Mouse (Mus musculus): ENCODE results near the gene Sumo3. TPM values are rescaled to one million over a fixed set of nuclear protein-coding genes. Genes with fewer than 3 reads are reported as not detected.

Sumo3 gene
- polyA plus RNA-seq, 1 experiment from 2014 or later: 324 TPM

- no peaks in the 10 kb centered on the region for H3K4me1 ChIP-seq (ENCODE audit: control insufficient read depth, insufficient read depth, low read length)
- no peak overlapping the region for H3K27ac ChIP-seq (ENCODE audit: low read length)
- no peaks in the 10 kb centered on the region for H3K27me3 ChIP-seq (ENCODE audit: control insufficient read depth, insufficient read depth, low read length)
- H3K9me3 ChIP-seq (ENCODE audit: control insufficient read depth, low read depth, low read length): no peaks in the 10 kb centered on the region
- H3K4me3 ChIP-seq (ENCODE audit: low read depth, low read length): no peak overlapping the region
- H3K4me2 ChIP-seq (replicated peaks; ENCODE audit: low read depth, low read length): no peak overlapping the region
- ATAC-seq (ENCODE audit: insufficient number of reproducible peaks, insufficient read depth, low FRiP score, low read depth): no peak
- H3K9ac ChIP-seq (replicated peaks; ENCODE audit: low read depth, low read length): no peak overlapping the region
- H3K36me3 ChIP-seq (ENCODE audit: control insufficient read depth, insufficient read depth, low read length): peaks cover 29% of the 10 kb centered on the region; the same call in 1 of the 2 replicates
- 69% methylated on average over 13 of the region's 13 CpGs for WGBS
These were observed 28.7 kb downstream of the Sumo3 start for GRCm38 (mm10) chr10:77634452-77635231.

- Histone ChIP-seq H3K9me3 (ENCODE audit: control insufficient read depth, low read depth, low read length) (no peaks in the 10 kb centered on the region), H3K36me3 (ENCODE audit: control insufficient read depth, insufficient read depth, low read length) (peaks cover 35% of the 10 kb centered on the region), H3K4me2 (replicated peaks; ENCODE audit: low read depth, low read length) (no peak overlapping the region), H3K27ac (ENCODE audit: low read length) (no peak overlapping the region), H3K9ac (replicated peaks; ENCODE audit: low read depth, low read length) (no peak overlapping the region), H3K27me3 (ENCODE audit: control insufficient read depth, insufficient read depth, low read length) (no peaks in the 10 kb centered on the region), H3K4me1 (ENCODE audit: control insufficient read depth, insufficient read depth, low read length) (no peaks in the 10 kb centered on the region), H3K4me3 (ENCODE audit: low read depth, low read length) (no peak overlapping the region)
- 89% methylated on average over 7 of the region's 7 CpGs for WGBS
- ATAC-seq (ENCODE audit: insufficient number of reproducible peaks, insufficient read depth, low FRiP score, low read depth): no peak
These were observed 30.5 kb downstream of the Sumo3 start for GRCm38 (mm10) chr10:77636234-77636922.

GRCm38 (mm10) chr10:77638956-77639355, 33.1 kb downstream of the Sumo3 start:
- WGBS: 82% methylated on average over 6 of the region's 6 CpGs
- peaks cover 40% of the 10 kb centered on the region for H3K36me3 ChIP-seq (ENCODE audit: control insufficient read depth, insufficient read depth, low read length)
- no peak for ATAC-seq (ENCODE audit: insufficient number of reproducible peaks, insufficient read depth, low FRiP score, low read depth)

GRCm38 (mm10) chr10:77643160-77643559, 37.3 kb downstream of the Sumo3 start:
- no peak overlapping the region for H3K4me3 ChIP-seq (ENCODE audit: low read depth, low read length)
- peaks cover 53% of the 10 kb centered on the region for H3K36me3 ChIP-seq (ENCODE audit: control insufficient read depth, insufficient read depth, low read length)

More at GRCm38 (mm10) chr10:77638956-77639355, 33.1 kb downstream of the Sumo3 start:
- no peak overlapping the region for H3K4me2 ChIP-seq (replicated peaks; ENCODE audit: low read depth, low read length)
- H3K4me3 ChIP-seq (ENCODE audit: low read depth, low read length): no peak overlapping the region
- H3K27ac ChIP-seq (ENCODE audit: low read length): no peak overlapping the region
- no peaks in the 10 kb centered on the region for H3K9me3 ChIP-seq (ENCODE audit: control insufficient read depth, low read depth, low read length)
- H3K4me1 ChIP-seq (ENCODE audit: control insufficient read depth, insufficient read depth, low read length): no peaks in the 10 kb centered on the region
- H3K9ac ChIP-seq (replicated peaks; ENCODE audit: low read depth, low read length): no peak overlapping the region
- H3K27me3 ChIP-seq (ENCODE audit: control insufficient read depth, insufficient read depth, low read length): no peaks in the 10 kb centered on the region

GRCm38 (mm10) chr10:77645571-77645970, 39.7 kb downstream of the Sumo3 start:
- no peak overlapping the region for H3K27ac ChIP-seq (ENCODE audit: low read length)
- peaks cover 49% of the 10 kb centered on the region for H3K36me3 ChIP-seq (ENCODE audit: control insufficient read depth, insufficient read depth, low read length)
- WGBS: 93% methylated on average over 5 of the region's 5 CpGs

More at GRCm38 (mm10) chr10:77643160-77643559, 37.3 kb downstream of the Sumo3 start:
- ATAC-seq (ENCODE audit: insufficient number of reproducible peaks, insufficient read depth, low FRiP score, low read depth): no peak
- Histone ChIP-seq H3K9me3 (ENCODE audit: control insufficient read depth, low read depth, low read length) (no peaks in the 10 kb centered on the region), H3K4me2 (replicated peaks; ENCODE audit: low read depth, low read length) (no peak overlapping the region), H3K27ac (ENCODE audit: low read length) (no peak overlapping the region), H3K4me1 (ENCODE audit: control insufficient read depth, insufficient read depth, low read length) (no peaks in the 10 kb centered on the region), H3K27me3 (ENCODE audit: control insufficient read depth, insufficient read depth, low read length) (no peaks in the 10 kb centered on the region), H3K9ac (replicated peaks; ENCODE audit: low read depth, low read length) (no peak overlapping the region)
- WGBS: 85% methylated on average over 7 of the region's 7 CpGs

GRCm38 (mm10) chr10:77647461-77647860, 41.6 kb downstream of the Sumo3 start:
- Histone ChIP-seq H3K4me2 (replicated peaks; ENCODE audit: low read depth, low read length) (no peak overlapping the region), H3K4me1 (ENCODE audit: control insufficient read depth, insufficient read depth, low read length) (no peaks in the 10 kb centered on the region), H3K9me3 (ENCODE audit: control insufficient read depth, low read depth, low read length) (no peaks in the 10 kb centered on the region), H3K9ac (replicated peaks; ENCODE audit: low read depth, low read length) (no peak overlapping the region), H3K36me3 (ENCODE audit: control insufficient read depth, insufficient read depth, low read length) (peaks cover 32% of the 10 kb centered on the region), H3K27ac (ENCODE audit: low read length) (no peak overlapping the region), H3K27me3 (ENCODE audit: control insufficient read depth, insufficient read depth, low read length) (no peaks in the 10 kb centered on the region), H3K4me3 (ENCODE audit: low read depth, low read length) (no peak overlapping the region)
- ATAC-seq (ENCODE audit: insufficient number of reproducible peaks, insufficient read depth, low FRiP score, low read depth): no peak
- 71% methylated on average over 1 of the region's 1 CpGs for WGBS

More at GRCm38 (mm10) chr10:77645571-77645970, 39.7 kb downstream of the Sumo3 start:
- no peaks in the 10 kb centered on the region for H3K27me3 ChIP-seq (ENCODE audit: control insufficient read depth, insufficient read depth, low read length)
- H3K4me2 ChIP-seq (replicated peaks; ENCODE audit: low read depth, low read length): no peak overlapping the region
- H3K4me1 ChIP-seq (ENCODE audit: control insufficient read depth, insufficient read depth, low read length): no peaks in the 10 kb centered on the region
- ATAC-seq (ENCODE audit: insufficient number of reproducible peaks, insufficient read depth, low FRiP score, low read depth): no peak
- H3K9me3 ChIP-seq (ENCODE audit: control insufficient read depth, low read depth, low read length): no peaks in the 10 kb centered on the region
- H3K4me3 ChIP-seq (ENCODE audit: low read depth, low read length): no peak overlapping the region
- H3K9ac ChIP-seq (replicated peaks; ENCODE audit: low read depth, low read length): no peak overlapping the region

- H3K9ac ChIP-seq (replicated peaks; ENCODE audit: low read depth, low read length): no peak overlapping the region
- ATAC-seq (ENCODE audit: insufficient number of reproducible peaks, insufficient read depth, low FRiP score, low read depth): no peak
- no peak overlapping the region for H3K27ac ChIP-seq (ENCODE audit: low read length)
- H3K27me3 ChIP-seq (ENCODE audit: control insufficient read depth, insufficient read depth, low read length): no peaks in the 10 kb centered on the region
- H3K4me2 ChIP-seq (replicated peaks; ENCODE audit: low read depth, low read length): no peak overlapping the region
- WGBS: 82% methylated on average over 8 of the region's 8 CpGs
- no peak overlapping the region for H3K4me3 ChIP-seq (ENCODE audit: low read depth, low read length)
- H3K36me3 ChIP-seq (ENCODE audit: control insufficient read depth, insufficient read depth, low read length): peaks cover 31% of the 10 kb centered on the region
- H3K4me1 ChIP-seq (ENCODE audit: control insufficient read depth, insufficient read depth, low read length): no peaks in the 10 kb centered on the region
- H3K9me3 ChIP-seq (ENCODE audit: control insufficient read depth, low read depth, low read length): no peaks in the 10 kb centered on the region
These were observed 42.0 kb downstream of the Sumo3 start for GRCm38 (mm10) chr10:77647901-77648300.

GRCm38 (mm10) chr10:77652046-77652445, 46.1 kb downstream of the Sumo3 start:
- Histone ChIP-seq H3K27me3 (ENCODE audit: control insufficient read depth, insufficient read depth, low read length) (no peaks in the 10 kb centered on the region), H3K4me1 (ENCODE audit: control insufficient read depth, insufficient read depth, low read length) (no peaks in the 10 kb centered on the region), H3K9ac (replicated peaks; ENCODE audit: low read depth, low read length) (no peak overlapping the region), H3K4me2 (replicated peaks; ENCODE audit: low read depth, low read length) (no peak overlapping the region), H3K4me3 (ENCODE audit: low read depth, low read length) (no peak overlapping the region), H3K9me3 (ENCODE audit: control insufficient read depth, low read depth, low read length) (no peaks in the 10 kb centered on the region), H3K36me3 (ENCODE audit: control insufficient read depth, insufficient read depth, low read length) (no peaks in the 10 kb centered on the region; the same call in 1 of the 2 replicates), H3K27ac (ENCODE audit: low read length) (no peak overlapping the region)
- no peak for ATAC-seq (ENCODE audit: insufficient number of reproducible peaks, insufficient read depth, low FRiP score, low read depth)
- 88% methylated on average over 9 of the region's 9 CpGs for WGBS

Data from stomach, embryonic 14.5 days (tissue).